Mouse (Mus musculus): ENCODE measurements around the gene Dnm1. TPM values are rescaled to one million over a fixed set of nuclear protein-coding genes. Genes with fewer than 3 reads are reported as not detected.

The Dnm1 gene
- polyA plus RNA-seq, 1 experiment from 2014 or later, result 11.8 TPM

DNA sequence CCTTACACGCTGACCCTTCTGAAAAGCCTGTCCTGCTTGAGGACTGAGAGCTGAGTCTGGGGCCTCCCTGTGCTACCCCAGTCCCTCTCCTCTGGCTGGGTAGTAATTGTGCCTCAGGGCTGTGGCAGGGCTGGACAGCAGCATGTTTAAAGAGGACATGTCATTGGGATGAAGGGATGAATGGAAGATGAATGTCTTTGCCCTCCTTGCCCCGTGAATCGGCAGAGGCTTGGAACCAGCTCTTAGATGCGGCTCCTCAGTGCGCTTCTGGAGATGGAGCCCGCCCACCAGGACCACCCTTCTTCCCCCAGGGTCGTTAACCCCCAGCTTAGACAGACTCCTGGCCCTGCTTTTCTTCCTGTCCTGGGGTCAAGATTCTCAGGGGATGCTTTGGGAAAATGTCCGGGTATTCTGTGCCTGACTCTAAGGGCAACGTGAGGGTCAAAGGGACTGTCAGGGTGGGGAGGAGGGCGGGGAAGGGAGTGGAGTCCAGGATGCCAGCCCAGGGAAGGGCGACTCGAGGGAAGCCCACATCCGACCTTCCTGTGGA, 24.2 kb downstream of the Dnm1 start:
- Histone ChIP-seq H3K9me3 (ENCODE audit: control insufficient read depth, low read length) (no peaks in the 10 kb centered on the region), H3K27me3 (replicated peaks; ENCODE audit: control insufficient read depth, insufficient read depth, low read length) (no peaks in the 10 kb centered on the region), H3K9ac (ENCODE audit: low read depth, low read length) (peak overlapping the region; percentile 0; the same call in 1 of the 2 replicates), H3K4me2 (ENCODE audit: low read depth, low read length) (no peak overlapping the region), H3K36me3 (ENCODE audit: control insufficient read depth, insufficient read depth, low read length) (0 out of 2 replicates have a peak, but pooled peaks cover 2% of the 10 kb centered on the region), H3K4me1 (ENCODE audit: control insufficient read depth, insufficient read depth, low read length) (peaks cover 8% of the 10 kb centered on the region; the same call in 1 of the 2 replicates), H3K27ac (ENCODE audit: low read length) (no peak overlapping the region), H3K4me3 (ENCODE audit: low read length) (no peak overlapping the region)
- no peak for ATAC-seq
- 29% methylated on average over 13 of the region's 13 CpGs for WGBS

DNA sequence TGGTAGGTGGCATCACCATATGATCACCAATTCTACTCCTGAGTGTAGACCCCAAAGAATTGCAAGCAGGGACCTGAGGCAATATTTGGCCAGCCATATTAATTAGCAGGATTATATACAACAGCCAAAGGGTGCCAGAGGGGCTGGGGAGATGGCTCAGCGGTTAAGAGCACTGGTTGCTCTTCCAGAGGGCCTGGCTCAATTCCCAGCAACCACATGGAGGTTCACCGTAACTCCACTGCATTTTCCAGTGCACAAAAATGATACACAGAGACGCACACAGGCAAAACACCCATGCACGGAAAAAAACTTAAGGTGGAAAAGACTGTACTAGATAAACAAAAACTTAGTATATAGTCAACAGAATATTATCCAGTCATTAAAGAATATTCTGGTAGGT, 25.9 kb downstream of the Dnm1 start:
- no peak overlapping the region for H3K27ac ChIP-seq (ENCODE audit: low read length)
- no peaks in the 10 kb centered on the region for H3K9me3 ChIP-seq (ENCODE audit: control insufficient read depth, low read length)
- no peak for ATAC-seq
- peaks cover 9% of the 10 kb centered on the region; the same call in 1 of the 2 replicates for H3K4me1 ChIP-seq (ENCODE audit: control insufficient read depth, insufficient read depth, low read length)
- no peaks in the 10 kb centered on the region for H3K27me3 ChIP-seq (replicated peaks; ENCODE audit: control insufficient read depth, insufficient read depth, low read length)
- no peak overlapping the region for H3K4me3 ChIP-seq (ENCODE audit: low read length)
- WGBS, result 62% methylated on average over 4 of the region's 4 CpGs
- H3K9ac ChIP-seq (ENCODE audit: low read depth, low read length), result no peak overlapping the region
- peaks cover 2% of the 10 kb centered on the region; the same call in 1 of the 2 replicates for H3K36me3 ChIP-seq (ENCODE audit: control insufficient read depth, insufficient read depth, low read length)
- H3K4me2 ChIP-seq (ENCODE audit: low read depth, low read length), result no peak overlapping the region

DNA sequence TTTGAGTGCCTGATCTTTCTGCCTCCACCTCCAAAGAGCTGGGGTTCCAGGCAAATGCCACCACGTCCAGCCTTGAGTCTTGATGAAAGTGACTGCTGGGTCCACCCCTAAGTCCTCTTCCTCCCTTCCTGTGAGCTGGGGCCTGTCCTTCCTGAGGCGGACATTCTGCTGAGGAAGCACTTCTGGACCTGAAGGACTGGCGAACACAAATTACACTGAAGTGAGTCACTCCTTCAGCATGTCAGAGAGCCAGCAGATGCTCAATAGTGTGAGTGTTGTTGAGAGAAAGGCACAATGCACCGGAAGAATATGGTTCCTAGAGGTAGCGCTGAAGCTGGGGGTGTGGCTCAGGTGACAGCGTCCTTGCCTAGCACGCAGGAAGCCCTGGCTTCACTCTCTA, 27.8 kb downstream of the Dnm1 start:
- 48% methylated on average over 7 of the region's 7 CpGs for WGBS
- Histone ChIP-seq H3K27ac (ENCODE audit: low read length) (peak overlapping the region; percentile 18; the same call in 1 of the 2 replicates), H3K4me3 (ENCODE audit: low read length) (no peak overlapping the region), H3K36me3 (ENCODE audit: control insufficient read depth, insufficient read depth, low read length) (peaks cover 2% of the 10 kb centered on the region; the same call in 1 of the 2 replicates), H3K4me2 (ENCODE audit: low read depth, low read length) (no peak overlapping the region), H3K9ac (ENCODE audit: low read depth, low read length) (no peak overlapping the region), H3K27me3 (replicated peaks; ENCODE audit: control insufficient read depth, insufficient read depth, low read length) (no peaks in the 10 kb centered on the region), H3K9me3 (ENCODE audit: control insufficient read depth, low read length) (no peaks in the 10 kb centered on the region), H3K4me1 (ENCODE audit: control insufficient read depth, insufficient read depth, low read length) (peaks cover 11% of the 10 kb centered on the region; the same call in 1 of the 2 replicates)
- no peak for ATAC-seq

DNA sequence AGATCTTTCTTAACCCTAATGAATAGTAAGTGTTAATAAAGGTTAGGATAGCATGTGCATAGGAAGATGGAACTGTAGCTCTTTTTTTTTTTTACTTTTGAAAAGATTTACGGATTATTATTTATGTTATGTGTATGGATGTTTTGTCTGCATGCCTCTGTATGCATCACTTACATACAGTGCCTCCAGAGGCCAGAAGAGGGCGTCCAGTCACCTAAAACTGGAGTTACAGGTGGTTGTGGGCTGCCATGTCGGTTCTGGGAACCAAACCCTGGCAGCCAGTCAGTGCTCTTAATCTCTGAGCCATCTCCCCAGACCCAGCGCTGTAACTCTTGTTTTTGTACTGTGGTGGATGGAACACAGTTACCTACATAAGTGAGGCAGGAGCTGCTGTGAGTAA, 28.8 kb downstream of the Dnm1 start:
- H3K9ac ChIP-seq (ENCODE audit: low read depth, low read length), result no peak overlapping the region
- peaks cover 17% of the 10 kb centered on the region; the same call in 1 of the 2 replicates for H3K4me1 ChIP-seq (ENCODE audit: control insufficient read depth, insufficient read depth, low read length)
- no peak overlapping the region for H3K27ac ChIP-seq (ENCODE audit: low read length)
- H3K4me3 ChIP-seq (ENCODE audit: low read length), result no peak overlapping the region
- H3K9me3 ChIP-seq (ENCODE audit: control insufficient read depth, low read length), result no peaks in the 10 kb centered on the region
- WGBS, result 58% methylated on average over 4 of the region's 4 CpGs
- ATAC-seq, result no peak
- H3K36me3 ChIP-seq (ENCODE audit: control insufficient read depth, insufficient read depth, low read length), result peaks cover 2% of the 10 kb centered on the region; the same call in 1 of the 2 replicates
- no peaks in the 10 kb centered on the region for H3K27me3 ChIP-seq (replicated peaks; ENCODE audit: control insufficient read depth, insufficient read depth, low read length)
- H3K4me2 ChIP-seq (ENCODE audit: low read depth, low read length), result no peak overlapping the region

DNA sequence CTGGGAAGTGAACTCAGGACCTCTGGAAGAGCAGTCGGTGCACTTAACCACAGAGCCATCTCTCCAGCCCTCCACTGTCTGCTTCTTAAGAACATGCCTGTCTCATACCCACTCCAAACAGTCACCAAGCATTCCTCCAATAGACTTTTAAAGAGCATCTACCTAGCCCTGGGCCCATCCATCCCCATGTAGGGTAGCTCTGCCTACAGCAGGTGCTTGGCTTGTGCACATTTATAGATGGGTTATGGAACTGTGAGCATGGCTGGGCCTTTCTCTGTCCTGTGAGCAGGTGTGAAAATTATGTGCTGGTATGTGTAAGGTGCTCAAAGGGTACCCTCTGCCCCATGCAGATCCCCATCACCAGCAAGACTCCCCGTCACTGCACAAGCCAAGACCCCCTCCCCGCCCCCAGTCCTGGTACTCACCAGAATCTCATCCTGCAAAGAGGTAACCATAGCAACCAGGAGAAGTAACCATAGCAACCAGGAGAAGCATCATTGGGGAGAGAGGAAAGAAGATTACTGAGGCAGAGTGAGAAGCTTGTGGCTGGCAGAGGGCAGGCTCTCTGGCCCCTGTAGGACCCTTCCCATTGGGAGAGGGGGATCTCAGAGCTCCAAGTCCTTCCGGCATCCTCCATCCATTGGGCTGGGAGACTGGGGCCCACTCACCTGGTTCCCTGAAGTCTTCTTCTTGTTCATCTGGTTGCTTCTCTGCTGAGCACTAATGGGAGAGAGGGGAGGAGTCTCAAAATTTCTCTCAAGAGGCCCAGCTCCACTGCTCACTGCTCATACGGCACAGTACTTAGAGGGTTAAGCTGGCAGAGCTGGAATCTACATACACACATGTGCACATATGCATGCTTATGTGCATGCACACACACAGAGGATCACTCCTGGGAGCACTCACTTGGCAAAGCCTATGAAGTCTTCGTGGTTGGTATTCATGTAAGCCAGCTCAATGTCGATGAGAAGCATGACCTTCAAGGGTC, 30.1 kb downstream of the Dnm1 start:
- no peaks in the 10 kb centered on the region for H3K27me3 ChIP-seq (replicated peaks; ENCODE audit: control insufficient read depth, insufficient read depth, low read length)
- no peak overlapping the region for H3K27ac ChIP-seq (ENCODE audit: low read length)
- WGBS, result 73% methylated on average over 7 of the region's 7 CpGs
- H3K4me2 ChIP-seq (ENCODE audit: low read depth, low read length), result no peak overlapping the region
- peaks cover 18% of the 10 kb centered on the region; the same call in 1 of the 2 replicates for H3K4me1 ChIP-seq (ENCODE audit: control insufficient read depth, insufficient read depth, low read length)
- H3K4me3 ChIP-seq (ENCODE audit: low read length), result no peak overlapping the region
- no peaks in the 10 kb centered on the region for H3K9me3 ChIP-seq (ENCODE audit: control insufficient read depth, low read length)
- H3K9ac ChIP-seq (ENCODE audit: low read depth, low read length), result no peak overlapping the region; the same call in 1 of the 2 replicates
- H3K36me3 ChIP-seq (ENCODE audit: control insufficient read depth, insufficient read depth, low read length), result peaks cover 2% of the 10 kb centered on the region; the same call in 1 of the 2 replicates
- ATAC-seq, result no peak

DNA sequence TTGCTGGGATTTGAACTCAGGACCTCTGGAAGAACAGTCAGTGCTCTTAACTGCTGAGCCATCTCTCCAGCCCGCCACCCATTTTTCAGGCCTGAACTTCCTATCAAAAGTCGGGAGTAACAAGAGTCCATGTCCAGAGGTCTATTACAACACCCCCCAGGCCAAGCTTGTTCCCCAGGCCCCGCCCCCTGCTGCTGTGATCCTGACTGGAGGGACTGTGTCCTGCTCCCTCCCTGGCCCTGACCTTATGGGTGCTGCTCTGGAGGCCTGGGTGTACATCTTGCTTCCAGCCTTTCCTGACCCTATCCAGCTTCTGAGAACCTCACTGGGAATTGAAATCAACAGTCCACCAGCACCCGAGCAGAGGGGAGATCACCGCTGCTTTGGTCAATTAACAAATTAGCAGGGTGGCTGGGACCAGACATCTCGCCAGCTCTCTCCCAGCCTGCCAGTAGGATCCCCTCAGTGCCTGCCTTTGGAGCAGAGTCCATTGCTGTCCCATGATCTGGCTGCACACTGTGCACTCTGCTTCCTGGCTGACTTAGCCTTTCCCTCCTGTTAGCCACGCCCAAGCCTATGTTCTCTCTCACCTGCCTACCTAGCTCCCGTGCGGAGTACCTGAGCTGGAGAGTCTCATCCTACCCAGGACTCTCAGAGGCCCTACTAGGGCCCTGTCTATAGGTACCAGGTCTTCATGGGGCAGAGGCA, 31.4 kb downstream of the Dnm1 start:
- H3K9ac ChIP-seq (ENCODE audit: low read depth, low read length), result peak overlapping the region; percentile 34; the same call in 1 of the 2 replicates
- H3K36me3 ChIP-seq (ENCODE audit: control insufficient read depth, insufficient read depth, low read length), result peaks cover 2% of the 10 kb centered on the region; the same call in 1 of the 2 replicates
- H3K4me3 ChIP-seq (ENCODE audit: low read length), result no peak overlapping the region
- H3K27ac ChIP-seq (ENCODE audit: low read length), result peak overlapping the region; percentile 88
- H3K9me3 ChIP-seq (ENCODE audit: control insufficient read depth, low read length), result no peaks in the 10 kb centered on the region
- 61% methylated on average over 9 of the region's 9 CpGs for WGBS
- peak; percentile 81 for ATAC-seq
- H3K27me3 ChIP-seq (replicated peaks; ENCODE audit: control insufficient read depth, insufficient read depth, low read length), result no peaks in the 10 kb centered on the region
- no peak overlapping the region for H3K4me2 ChIP-seq (ENCODE audit: low read depth, low read length)
- peaks cover 29% of the 10 kb centered on the region for H3K4me1 ChIP-seq (ENCODE audit: control insufficient read depth, insufficient read depth, low read length)

DNA sequence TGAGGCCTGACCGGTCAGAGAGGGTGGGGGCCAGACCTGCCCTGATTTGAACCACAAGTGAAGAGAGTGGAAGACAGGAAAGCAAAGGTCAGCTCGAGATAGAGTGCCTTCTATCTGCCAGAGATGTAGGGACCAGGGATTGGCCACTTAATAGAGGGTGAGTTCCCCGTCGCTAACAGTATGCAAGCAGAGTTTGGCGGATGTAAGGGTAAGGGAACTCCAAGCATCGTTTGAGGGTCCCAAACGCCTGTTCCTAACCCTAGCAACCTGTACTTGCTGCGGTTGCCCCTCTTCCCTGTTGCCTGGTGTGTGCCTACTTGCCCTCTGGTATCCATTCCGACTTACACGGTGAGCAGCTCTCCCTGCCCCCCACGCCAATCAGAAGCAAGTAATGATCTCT, 32.4 kb downstream of the Dnm1 start:
- Histone ChIP-seq H3K4me1 (ENCODE audit: control insufficient read depth, insufficient read depth, low read length) (peaks cover 34% of the 10 kb centered on the region), H3K27ac (ENCODE audit: low read length) (no peak overlapping the region), H3K36me3 (ENCODE audit: control insufficient read depth, insufficient read depth, low read length) (peaks cover 2% of the 10 kb centered on the region; the same call in 1 of the 2 replicates), H3K4me2 (ENCODE audit: low read depth, low read length) (no peak overlapping the region), H3K27me3 (replicated peaks; ENCODE audit: control insufficient read depth, insufficient read depth, low read length) (no peaks in the 10 kb centered on the region), H3K9me3 (ENCODE audit: control insufficient read depth, low read length) (no peaks in the 10 kb centered on the region), H3K9ac (ENCODE audit: low read depth, low read length) (no peak overlapping the region), H3K4me3 (ENCODE audit: low read length) (no peak overlapping the region)
- no peak for ATAC-seq
- WGBS, result 67% methylated on average over 11 of the region's 11 CpGs

DNA sequence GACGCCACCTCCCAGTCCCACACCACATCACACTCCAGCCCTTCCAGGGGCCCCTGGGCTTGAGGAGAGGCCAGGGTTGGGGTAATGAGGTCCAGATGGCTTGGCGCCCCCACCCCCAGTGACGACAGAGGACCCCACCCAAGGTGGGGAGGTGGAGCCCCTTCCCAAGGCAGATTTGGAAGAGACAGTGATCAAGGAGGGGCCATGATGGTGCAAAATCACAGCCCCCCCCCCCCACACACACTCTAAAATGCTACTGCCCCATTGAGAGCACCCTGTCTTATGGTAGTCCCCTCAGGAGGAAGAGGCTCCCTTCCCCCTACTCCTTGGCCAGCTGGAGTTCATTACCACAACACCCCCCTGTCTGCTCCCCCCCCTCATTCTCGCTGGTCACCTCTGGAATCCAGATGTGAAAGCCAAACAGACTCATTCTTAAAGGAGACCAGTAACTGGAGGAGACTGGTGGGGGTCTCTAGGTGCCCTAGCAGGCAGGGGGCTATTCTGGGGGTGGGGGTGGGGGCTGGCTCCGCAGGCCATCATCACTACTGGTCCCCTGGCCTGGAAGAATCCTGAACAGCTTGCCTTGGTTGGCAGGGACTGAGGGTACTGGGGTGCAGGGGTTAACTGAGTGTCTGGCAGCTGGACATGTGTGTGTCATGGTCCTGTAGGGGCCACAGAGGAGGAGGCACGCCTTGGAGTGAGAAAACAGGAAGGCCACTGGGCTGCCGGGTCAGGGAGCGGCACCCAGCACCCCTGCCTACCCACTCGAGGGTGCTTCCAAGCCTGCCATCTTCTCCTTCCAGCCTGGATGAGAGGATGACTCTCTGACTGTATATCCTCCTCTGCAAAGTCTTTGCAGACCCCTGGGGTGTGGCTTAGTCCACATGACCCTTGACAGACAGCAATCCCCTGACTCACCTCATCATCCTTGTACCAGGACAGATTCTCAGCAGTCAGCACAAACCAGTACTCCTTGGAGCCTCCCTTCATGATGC, 33.3 kb downstream of the Dnm1 start:
- peaks cover 2% of the 10 kb centered on the region; the same call in 1 of the 2 replicates for H3K36me3 ChIP-seq (ENCODE audit: control insufficient read depth, insufficient read depth, low read length)
- H3K9me3 ChIP-seq (ENCODE audit: control insufficient read depth, low read length), result no peaks in the 10 kb centered on the region
- H3K9ac ChIP-seq (ENCODE audit: low read depth, low read length), result peak overlapping the region; percentile 34; the same call in 1 of the 2 replicates
- WGBS, result 32% methylated on average over 9 of the region's 9 CpGs
- peak overlapping the region; percentile 50 for H3K4me2 ChIP-seq (ENCODE audit: low read depth, low read length)
- H3K27ac ChIP-seq (ENCODE audit: low read length), result peak overlapping the region; percentile 90
- H3K4me1 ChIP-seq (ENCODE audit: control insufficient read depth, insufficient read depth, low read length), result peaks cover 32% of the 10 kb centered on the region
- no peak overlapping the region for H3K4me3 ChIP-seq (ENCODE audit: low read length)
- ATAC-seq, result peak; percentile 13; the same call in 1 of the 2 replicates
- no peaks in the 10 kb centered on the region for H3K27me3 ChIP-seq (replicated peaks; ENCODE audit: control insufficient read depth, insufficient read depth, low read length)
